Mouse (Mus musculus) thymus, postnatal 4 days (tissue): ENCODE data around the gene Eps8l3.
A peak's percentile ranks its signal among the peaks of the same experiment; 100 is the strongest.
"Not testable (repeated sequence)": the region's sequence is repeated elsewhere in the genome, so short reads cannot be mapped to it uniquely, and the experiment has no call there.

ENCODE experiments used
- DNase-seq: peaks from one replicate; pipeline ENCODE4 v3.0.0; 2021

The Eps8l3 gene

DNA sequence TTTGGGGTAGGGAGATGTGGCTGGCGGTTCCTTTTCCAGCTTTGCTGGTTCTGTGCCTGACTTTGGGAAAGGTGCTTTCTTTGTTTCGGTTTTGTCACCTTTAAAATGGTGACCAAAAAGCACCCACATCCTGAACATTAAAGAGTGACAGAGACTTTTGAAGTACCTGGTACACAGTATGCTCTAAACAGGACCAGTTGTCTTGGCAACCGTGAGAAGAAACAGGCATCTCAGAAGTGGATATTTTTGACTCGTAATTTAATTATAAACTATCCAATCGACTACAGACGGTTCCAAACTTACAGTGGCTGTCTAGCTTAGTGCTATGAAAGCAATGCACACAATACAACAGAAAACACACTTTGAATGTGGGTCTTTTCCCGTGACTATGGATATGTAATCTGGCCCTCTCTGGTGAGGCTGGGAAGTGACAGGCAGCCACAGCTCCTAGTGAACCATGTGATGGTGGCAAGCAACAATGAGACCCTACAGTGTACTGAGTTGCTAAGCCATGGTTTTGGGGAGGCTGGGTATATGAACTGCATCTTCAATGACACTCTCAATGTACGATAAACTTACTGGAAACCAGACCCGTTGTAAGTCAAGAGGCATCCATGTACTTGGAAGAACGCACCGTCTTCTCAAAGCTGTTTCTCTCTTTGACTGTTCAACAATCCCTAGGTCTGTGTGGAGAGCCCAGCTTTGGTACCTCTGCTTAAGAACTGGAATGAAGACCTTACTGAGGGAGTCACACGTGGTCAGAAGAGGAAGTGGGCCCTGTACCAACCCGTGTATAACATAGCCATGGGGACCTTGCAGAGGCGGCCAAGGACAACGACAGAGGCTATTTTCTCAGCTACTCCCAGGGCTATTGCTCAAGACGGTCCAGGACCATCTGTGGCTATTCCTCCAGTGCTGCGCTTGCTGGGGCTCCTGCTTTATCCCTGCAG is 23.5 kb upstream of the Eps8l3 start:
- no peak for DNase-seq

DNA sequence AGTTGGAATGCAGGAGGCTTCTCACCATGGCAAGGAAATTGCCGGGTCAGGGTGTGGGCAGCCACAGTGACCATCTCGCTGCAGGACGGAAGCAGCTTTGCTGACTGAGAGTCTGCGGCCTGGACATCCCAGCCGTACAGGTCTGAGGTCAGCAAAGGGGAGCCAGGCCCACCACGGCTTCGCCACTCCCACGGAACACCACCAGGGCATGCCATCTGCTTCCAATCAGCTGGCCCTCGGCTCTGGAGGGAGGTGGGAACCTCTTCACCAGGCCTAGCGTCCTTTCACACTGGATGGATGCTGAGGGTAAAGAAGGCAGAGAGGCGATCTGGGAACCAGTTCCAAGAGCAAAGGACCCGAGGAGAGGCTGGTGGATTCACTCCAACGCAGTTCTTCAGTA is 21.7 kb upstream of the Eps8l3 start:
- no peak for DNase-seq

DNA sequence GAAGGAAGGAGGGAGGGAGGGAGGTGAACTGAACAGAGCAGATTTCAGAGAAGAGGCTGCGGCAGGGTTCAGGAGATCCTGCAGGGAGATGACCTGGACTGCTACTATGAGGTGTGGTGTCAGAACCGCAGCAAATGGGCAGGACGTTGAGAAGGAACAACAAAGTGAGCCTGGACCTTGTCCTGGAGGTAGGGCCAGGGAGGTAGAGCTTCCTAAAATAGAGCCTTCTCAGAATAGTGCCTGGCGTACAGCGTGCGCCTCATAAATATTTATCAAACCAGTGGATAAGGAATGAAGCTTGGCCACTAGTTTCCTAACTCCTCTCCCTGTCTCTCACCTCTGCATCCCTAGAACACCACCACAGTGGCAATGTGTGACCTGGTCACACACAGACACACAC is 19.4 kb upstream of the Eps8l3 start:
- DNase-seq: no peak

DNA sequence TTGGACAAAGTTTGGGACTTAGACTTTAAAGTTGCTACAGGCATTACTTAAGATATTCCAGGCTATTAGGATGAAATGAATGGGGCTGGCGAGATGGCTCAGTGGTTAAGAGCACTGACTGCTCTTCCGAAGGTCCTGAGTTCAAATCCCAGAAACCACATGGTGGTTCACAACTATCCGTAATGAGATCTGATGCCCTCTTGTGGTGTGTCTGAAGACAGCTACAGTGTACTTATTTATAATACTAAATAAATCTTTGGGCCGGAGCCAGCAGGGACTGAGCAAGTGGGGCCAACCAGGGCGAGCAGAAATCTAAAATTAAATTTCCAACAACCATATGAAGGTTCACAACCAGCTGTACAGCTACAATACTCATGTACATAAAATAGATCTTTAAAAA is 15.5 kb upstream of the Eps8l3 start:
- not testable (repeated sequence) for DNase-seq

- DNase-seq: no peak
Observed at GRCm38 (mm10) chr3:107862471-107862870, 14.6 kb upstream of the Eps8l3 start.

DNA sequence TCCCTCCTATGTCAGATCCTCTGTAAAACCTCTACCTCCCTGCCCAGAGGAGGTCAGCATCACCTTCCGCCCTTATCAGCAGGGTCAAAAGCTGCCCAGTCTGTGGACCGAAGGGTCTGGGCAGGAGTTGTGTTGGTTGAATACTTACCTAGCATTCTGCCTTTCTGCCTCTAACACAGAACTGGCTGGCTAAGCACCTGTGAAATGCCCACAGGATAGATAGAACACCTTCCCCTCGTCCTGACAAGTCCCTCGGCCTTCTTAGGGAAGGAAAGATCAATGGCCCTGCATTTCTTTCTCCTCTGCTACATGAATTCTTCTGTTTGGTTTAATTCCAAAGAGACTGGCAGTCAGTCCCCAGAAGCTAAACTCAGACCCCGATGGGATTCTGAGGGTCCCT is 13.6 kb upstream of the Eps8l3 start:
- no peak for DNase-seq

- peak; percentile 83 for DNase-seq
Observed at GRCm38 (mm10) chr3:107863898-107864603, 13.0 kb upstream of the Eps8l3 start.

DNA sequence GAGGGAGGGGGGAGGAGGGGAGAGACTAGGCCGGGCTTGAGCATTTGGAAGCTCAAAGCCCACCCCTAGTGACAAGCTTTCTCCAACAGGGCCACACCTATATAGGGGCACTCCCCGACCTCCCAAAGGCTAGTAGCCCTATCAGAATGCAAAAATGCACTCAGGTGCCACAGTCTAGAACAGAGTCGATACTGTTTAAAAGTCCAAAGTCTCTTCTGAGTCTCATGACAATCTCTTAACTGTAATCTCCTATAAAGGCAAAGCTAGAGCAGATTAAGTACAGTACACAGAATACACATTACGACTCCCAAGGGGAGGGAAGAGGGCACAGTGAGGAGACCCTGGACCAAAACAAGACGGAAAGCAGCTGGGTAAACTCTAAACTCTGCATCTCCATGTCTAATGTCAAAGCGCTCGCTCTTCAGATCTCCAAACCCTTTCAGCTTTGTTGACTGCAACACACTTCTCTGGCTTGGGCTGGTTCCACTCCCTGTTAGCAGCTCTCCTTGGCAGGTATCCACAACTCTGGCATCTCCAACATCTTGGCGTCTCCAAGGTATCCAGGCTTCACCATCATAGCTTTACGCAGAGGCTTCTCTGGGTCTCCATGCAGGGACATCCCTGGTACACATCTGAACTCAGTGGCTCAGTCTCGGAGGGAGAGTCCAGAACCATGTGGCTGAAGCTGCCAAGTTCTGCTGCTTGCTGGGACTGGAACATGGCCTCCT is 11.5 kb upstream of the Eps8l3 start:
- no peak for DNase-seq

GRCm38 (mm10) chr3:107867086-107867485 is 9.9 kb upstream of the Eps8l3 start:
- peak; percentile 85 for DNase-seq

DNA sequence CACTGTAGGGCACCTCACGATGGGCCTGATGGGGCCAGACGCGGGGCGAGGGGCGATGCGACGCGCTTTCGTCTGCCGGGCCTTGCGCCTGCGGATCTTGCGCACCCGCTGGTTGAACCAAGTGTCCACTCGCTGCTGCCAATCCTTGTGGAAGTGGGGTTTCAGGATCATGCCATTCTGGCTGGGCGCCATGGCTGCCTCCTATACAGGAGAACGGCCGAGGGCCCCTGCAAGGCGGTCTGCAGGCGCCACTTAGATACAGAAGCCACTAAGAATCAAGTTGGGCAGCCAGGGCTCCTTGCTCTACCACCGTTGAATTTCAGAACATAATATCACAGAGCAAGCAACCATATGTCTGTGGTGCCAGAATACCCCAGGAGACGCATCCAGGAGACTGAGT is 8.6 kb upstream of the Eps8l3 start:
- no peak for DNase-seq

- no peak for DNase-seq
Observed at GRCm38 (mm10) chr3:107869097-107869496, 7.9 kb upstream of the Eps8l3 start.

DNA sequence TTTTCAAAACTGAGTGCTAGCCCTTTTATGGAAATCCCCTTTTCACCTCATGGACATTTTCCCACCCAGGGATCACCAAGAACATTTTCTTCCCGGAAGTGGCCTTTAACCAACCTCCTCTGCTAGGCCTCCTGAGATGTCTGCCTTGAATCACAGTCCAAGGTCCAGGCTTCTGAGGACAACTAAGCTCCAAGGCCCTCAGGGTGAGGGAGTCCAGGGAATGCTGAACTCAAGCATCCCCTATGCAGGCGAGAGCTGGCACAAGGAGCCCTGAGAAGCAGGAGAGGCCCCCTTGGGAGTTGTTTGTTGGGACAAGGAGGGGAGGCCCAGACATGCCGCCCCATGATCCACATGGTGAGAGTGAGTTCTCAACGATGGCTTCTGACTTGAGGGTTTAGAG is 7.1 kb upstream of the Eps8l3 start:
- no peak for DNase-seq

DNA sequence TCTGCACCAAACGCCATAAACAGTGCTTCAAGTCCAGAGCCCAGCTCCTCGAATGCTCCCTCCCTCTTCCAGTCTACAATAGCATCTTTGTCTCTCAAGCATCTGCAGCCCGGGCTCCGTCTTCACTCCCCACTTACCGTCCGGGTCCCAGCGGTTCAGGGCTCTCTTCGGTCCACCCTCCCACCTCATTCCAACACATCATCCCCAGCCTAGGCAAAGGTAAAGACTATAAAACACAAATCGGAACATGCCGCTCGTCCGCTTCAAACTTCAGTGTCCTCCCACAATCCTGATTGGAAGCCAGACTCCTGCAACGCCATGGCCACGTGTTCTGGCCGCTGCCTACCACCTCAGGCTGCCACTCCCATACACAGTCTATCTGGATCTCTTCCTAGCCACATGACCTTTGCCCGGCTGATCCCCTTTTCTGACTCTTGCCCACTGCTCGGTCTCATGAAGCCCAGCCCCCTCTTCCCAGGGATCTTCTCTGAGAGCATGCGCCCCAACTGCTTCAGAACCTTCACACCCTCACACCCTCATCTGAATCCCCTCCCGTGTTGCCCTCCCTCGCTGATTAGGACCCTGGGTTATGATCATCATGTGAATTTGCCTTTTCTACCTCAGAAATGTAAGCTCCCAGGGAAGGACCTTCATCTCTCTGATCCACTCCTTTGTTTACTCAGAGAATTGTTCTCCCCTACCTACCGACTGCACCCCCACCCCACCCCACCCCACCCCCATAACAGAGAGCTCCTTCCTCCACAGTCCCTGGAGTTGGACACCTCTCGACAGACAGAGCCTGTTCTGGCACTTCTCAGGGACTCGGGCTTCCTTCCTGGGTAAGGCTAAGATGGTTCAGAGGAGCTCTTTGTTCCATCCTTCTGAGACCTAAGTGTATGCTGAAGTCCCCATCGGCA is 3.4 kb upstream of the Eps8l3 start:
- no peak for DNase-seq

DNA sequence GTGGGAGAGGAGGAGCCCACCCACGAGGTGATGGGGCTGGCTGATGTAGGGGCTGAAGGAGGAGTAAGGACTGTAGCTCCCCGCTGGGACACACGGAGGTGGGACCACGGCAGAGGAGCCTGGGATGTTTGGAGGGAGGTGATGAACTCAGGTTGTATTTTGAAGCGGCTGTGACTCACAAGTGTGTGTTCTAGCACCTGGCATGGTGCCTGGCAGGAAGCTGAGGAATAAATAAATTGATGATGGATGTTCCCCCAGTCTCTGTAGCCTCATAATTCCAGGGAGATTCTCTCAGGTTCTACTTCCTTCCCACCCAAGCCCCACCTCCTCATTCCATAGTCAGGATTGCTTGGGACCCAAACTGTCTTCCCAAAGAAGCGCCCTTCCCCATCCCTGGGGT is 1.8 kb upstream of the Eps8l3 start:
- DNase-seq: no peak

DNA sequence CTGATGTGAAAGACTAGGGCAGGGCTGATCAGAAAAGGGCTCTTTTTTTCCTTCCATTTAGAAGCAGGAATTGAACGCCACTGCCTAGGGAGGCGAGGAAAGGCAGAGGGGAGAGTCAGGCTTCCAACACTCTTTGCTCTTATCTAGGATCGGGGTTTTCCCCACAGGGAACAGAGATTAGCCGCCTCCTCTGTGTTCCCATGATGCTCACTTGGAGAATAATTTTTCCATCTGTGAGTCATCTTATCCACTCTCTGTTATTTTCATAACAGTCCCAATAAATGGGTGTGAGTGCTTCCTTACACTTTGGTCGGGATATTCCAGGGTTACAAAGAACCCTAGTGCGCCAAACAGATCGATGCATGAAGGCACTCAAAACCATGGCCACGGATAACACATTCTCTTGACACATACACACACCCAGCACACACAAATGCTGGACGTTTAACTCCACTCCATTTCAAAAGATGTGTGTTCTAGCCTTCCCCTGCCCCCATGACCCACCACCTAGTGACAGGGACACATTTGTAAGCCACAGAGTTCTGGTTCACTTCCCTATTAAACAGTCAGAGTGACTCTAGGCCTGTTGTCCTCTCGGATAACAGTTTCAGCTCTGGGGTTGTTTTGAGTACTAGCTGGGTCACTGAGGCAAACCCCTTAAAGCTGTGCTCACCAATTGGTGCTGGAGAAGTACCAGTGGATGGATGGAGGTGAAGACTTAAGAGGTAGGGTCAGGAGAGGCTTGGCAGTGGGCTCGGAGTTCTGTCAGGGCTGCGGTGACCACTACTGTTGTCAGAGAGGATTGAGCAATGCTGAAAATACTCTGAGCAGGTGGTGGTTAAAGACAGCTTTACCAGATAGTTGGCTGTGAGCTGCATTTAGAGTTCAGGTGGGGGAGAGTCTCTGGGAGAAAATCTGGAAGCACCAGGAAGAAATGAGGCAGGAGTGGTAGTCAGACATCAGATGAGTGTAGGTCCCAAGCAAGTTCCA is 1.0 kb downstream of the Eps8l3 start:
- DNase-seq: no peak

DNA sequence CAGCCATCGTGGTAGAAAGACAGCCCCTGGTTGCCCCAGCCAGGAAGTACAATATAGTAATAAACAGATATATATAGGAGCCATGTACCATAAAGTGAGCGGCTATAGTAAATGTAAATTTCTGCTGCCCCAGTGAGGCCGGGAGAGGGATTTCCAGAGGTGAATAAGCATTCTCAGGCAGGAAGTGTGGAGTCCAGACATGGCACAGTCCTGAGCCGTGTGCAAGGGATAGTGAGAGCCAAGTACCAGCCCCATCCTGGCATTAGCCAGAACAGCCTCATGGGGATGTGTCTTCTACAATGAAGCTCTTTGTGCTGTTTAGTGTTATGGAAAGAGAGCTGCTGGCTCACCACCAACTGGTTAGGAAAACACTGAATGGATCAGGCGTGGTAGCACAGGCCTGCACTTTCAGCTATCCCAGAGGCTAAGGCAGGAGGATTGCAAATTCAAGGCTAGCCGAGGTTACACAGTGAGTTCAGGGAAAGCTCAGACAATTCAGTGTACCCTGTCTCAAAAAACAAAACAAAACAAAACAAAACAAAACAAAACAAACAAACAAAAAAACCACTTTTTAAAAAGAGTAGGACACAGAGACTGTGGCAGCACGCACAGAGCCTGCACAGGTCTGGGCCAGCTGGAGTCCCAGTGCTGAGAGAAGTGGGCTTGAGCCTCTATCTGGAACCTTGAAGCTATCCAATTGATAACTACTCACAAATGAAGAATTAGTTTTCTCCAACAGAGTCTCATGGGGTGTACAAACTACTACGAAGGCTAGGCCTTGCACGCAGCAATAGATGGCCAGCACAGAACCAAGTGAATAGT is 10.9 kb downstream of the Eps8l3 start:
- DNase-seq: no peak

GRCm38 (mm10) chr3:107889236-107889635 is 12.2 kb downstream of the Eps8l3 start:
- not testable (repeated sequence) for DNase-seq

DNA sequence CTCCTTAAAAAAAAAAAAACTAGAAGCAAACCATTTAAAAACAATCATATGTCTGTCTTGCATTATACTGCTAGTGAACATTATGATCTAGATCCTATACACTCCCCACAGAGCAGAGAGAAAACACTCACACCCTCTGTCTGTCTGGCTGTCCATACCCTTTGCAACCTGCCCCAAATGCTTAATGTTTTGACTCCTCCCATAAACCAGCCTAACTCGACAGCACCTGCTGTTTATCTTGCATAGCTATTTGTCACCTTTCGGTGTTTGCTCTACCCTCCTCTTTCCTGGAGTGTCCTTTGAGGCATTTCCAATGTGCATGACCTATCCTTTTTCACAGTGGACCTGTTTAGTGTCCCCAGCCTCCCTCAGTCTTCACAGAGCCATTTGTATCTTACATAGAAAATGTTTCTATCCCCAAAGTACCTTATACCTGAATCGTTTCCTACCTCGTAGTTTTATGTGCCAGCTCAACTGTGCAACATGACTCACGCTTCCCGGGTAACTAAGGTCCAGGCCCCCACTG is 18.2 kb downstream of the Eps8l3 start:
- DNase-seq: no peak

DNA sequence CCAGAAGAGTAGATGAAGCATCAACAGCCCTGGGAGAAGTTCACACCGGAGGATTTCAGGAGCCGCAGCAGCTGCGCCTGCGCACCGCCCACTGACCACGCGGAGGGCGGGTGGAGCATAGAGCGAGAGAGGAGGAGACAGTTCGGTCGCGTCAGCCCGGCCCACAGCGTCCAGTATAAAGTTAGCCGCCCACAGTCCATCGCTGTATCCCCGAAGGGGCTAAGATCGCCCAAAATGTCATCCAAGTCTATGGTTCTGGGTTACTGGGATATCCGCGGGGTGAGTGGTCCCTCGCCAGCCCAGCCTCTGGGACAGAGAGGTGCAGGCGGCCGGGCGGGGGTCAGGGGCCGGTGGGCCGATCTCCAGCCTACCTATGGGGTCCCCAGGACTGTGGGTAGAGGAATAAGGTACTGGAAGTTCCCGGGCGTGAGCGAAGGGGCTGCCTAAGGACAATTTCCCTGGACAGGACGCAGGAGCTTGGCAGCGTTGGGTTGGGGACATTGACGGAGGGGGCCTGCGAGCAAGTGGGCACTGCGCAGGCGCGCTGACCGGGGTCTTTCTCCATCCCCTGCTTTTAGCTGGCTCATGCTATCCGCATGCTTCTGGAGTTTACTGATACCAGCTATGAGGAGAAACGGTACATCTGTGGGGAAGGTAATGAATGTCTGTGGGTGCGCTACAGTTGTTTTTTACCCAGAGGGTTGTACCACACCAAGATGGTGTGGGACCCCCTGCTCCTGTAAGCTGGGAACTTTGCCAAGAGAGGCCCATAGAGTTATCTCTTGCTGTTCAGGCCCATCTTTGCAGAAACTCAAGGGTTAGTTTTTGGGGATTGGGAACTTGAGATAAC is 18.9 kb downstream of the Eps8l3 start, which contains the start of gene Gstm5:
Gene Gstm5 (plus strand): TSS at position 102 of the 850 bp plus-strand sequence.
- peak; percentile 17 for DNase-seq
